Mouse (Mus musculus) limb, embryonic 11.5 days (tissue): ENCODE results near the gene Ypel3. TPM values are rescaled to one million over a fixed set of nuclear protein-coding genes. Genes with fewer than 3 reads are reported as not detected.

ENCODE experiments used
- ATAC-seq: fragments of 200-750 bp; cut with Nextera tagmentation; 2 replicates; pipeline ENCODE4 v1.8.0; 2017; ENCODE audit warnings: low read depth; ENCODE audit not compliant: insufficient number of reproducible peaks, low FRiP score, low TSS enrichment
- DNase-seq: peaks from one replicate; pipeline ENCODE4 v3.0.0-alpha.2; 2015; ENCODE audit warnings: low spot score
- H3K27ac ChIP-seq: fragments of 300-500 bp; sonication (generic); replicated peaks from 2 replicates; pipeline ENCODE4 v1.5.1; 2014; ENCODE audit warnings: low read depth, mild to moderate bottlenecking, low read length
- H3K27me3 ChIP-seq: fragments of 300-500 bp; sonication (generic); 2 replicates; pipeline ENCODE4 v1.6.1; 2014; ENCODE audit warnings: mild to moderate bottlenecking, low read length, mixed read lengths; ENCODE audit not compliant: control insufficient read depth, insufficient read depth
- H3K36me3 ChIP-seq: fragments of 300-500 bp; sonication (generic); 2 replicates; pipeline ENCODE4 v1.6.1; 2014; ENCODE audit warnings: mild to moderate bottlenecking, low read length, moderate library complexity, mixed read lengths; ENCODE audit not compliant: control insufficient read depth, insufficient read depth
- H3K4me1 ChIP-seq: fragments of 300-500 bp; sonication (generic); 2 replicates; pipeline ENCODE4 v1.6.1; 2014; ENCODE audit warnings: low read length, mixed read lengths; ENCODE audit not compliant: control insufficient read depth, insufficient read depth
- H3K4me2 ChIP-seq: fragments of 300-500 bp; sonication (generic); 2 replicates; pipeline ENCODE4 v1.6.1; 2014; ENCODE audit warnings: low read depth, mild to moderate bottlenecking, moderate library complexity; ENCODE audit not compliant: severe bottlenecking
- H3K4me3 ChIP-seq: fragments of 300-500 bp; sonication (generic); 2 replicates; pipeline ENCODE4 v1.5.1; 2014; ENCODE audit warnings: low read depth, low read length
- H3K9ac ChIP-seq: fragments of 300-500 bp; sonication (generic); 2 replicates; pipeline ENCODE4 v1.6.1; 2014; ENCODE audit warnings: mild to moderate bottlenecking, low read length
- H3K9me3 ChIP-seq: fragments of 300-500 bp; sonication (generic); 2 replicates; pipeline ENCODE4 v1.6.1; 2016; ENCODE audit warnings: low read length; ENCODE audit not compliant: control insufficient read depth
- WGBS: fragments of 180-500 bp; shearing (Covaris S2); extraction: QIAGEN DNeasy Blood & Tissue Kit; methylation state at CpG from one replicate; pipeline ENCODE4 v1.1.7; 2014; 5-methylcytosine and 5-hydroxymethylcytosine counted together
- polyA plus RNA-seq: library from polyadenylated mRNA; unstranded; fragments of >200 nt; fragmentation: Nextera tagmentation; extraction: Ambion mirVana; gene quantifications from 2 replicates; pipeline ENCODE4 v1.2.1, GENCODE M21; 2014

Ypel3 gene
- polyA plus RNA-seq, 1 experiment from 2014 or later: 112 TPM

- 10% methylated on average over 9 of the region's 9 CpGs for WGBS
- no peaks in the 10 kb centered on the region for H3K36me3 ChIP-seq
- H3K9ac ChIP-seq: no peak overlapping the region
- DNase-seq: no peak
- no peaks in the 10 kb centered on the region for H3K9me3 ChIP-seq
- no peak overlapping the region for H3K27ac ChIP-seq
- 0 out of 2 replicates have a peak, but pooled peaks cover 3% of the 10 kb centered on the region for H3K4me1 ChIP-seq
- H3K4me3 ChIP-seq: no peak overlapping the region
- peaks cover 22% of the 10 kb centered on the region for H3K27me3 ChIP-seq
- no peak overlapping the region; the same call in 1 of the 2 replicates for H3K4me2 ChIP-seq
- ATAC-seq: no peak
Observed at GRCm38 (mm10) chr7:126822741-126823140, 46.0 kb downstream of the Ypel3 start.

GRCm38 (mm10) chr7:126823202-126823711 lies 46.5 kb downstream of the Ypel3 start:
- ATAC-seq: no peak
- WGBS: 0% methylated on average over 10 of the region's 19 CpGs
- H3K4me2 ChIP-seq: peak overlapping the region; percentile 30
- no peak overlapping the region for H3K4me3 ChIP-seq
- no peaks in the 10 kb centered on the region for H3K36me3 ChIP-seq
- H3K27me3 ChIP-seq: peaks cover 22% of the 10 kb centered on the region
- no peak overlapping the region for H3K27ac ChIP-seq
- no peak overlapping the region for H3K9ac ChIP-seq
- DNase-seq: no peak
- H3K4me1 ChIP-seq: 0 out of 2 replicates have a peak, but pooled peaks cover 3% of the 10 kb centered on the region
- H3K9me3 ChIP-seq: no peaks in the 10 kb centered on the region

GRCm38 (mm10) chr7:126823940-126824339 lies 47.2 kb downstream of the Ypel3 start:
- Histone ChIP-seq H3K4me2 (no peak overlapping the region), H3K4me3 (no peak overlapping the region), H3K9me3 (no peaks in the 10 kb centered on the region), H3K36me3 (no peaks in the 10 kb centered on the region), H3K27me3 (peaks cover 22% of the 10 kb centered on the region), H3K9ac (no peak overlapping the region), H3K4me1 (0 out of 2 replicates have a peak, but pooled peaks cover 3% of the 10 kb centered on the region), H3K27ac (no peak overlapping the region)
- ATAC-seq (no peak), DNase-seq (no peak)
- 11% methylated on average over 10 of the region's 10 CpGs for WGBS

GRCm38 (mm10) chr7:126825403-126825802 lies 48.6 kb downstream of the Ypel3 start:
- H3K9ac ChIP-seq: no peak overlapping the region
- H3K36me3 ChIP-seq: no peaks in the 10 kb centered on the region
- 20% methylated on average over 8 of the region's 8 CpGs for WGBS
- H3K4me1 ChIP-seq: peaks cover 8% of the 10 kb centered on the region; the same call in 1 of the 2 replicates
- peaks cover 22% of the 10 kb centered on the region for H3K27me3 ChIP-seq
- no peak overlapping the region for H3K4me2 ChIP-seq
- ATAC-seq (no peak), DNase-seq (peak; percentile 76)
- no peak overlapping the region for H3K4me3 ChIP-seq
- H3K27ac ChIP-seq: no peak overlapping the region
- no peaks in the 10 kb centered on the region for H3K9me3 ChIP-seq

GRCm38 (mm10) chr7:126825952-126826351 lies 49.2 kb downstream of the Ypel3 start:
- WGBS: 66% methylated on average over 5 of the region's 5 CpGs

More at GRCm38 (mm10) chr7:126825952-126826351, 49.2 kb downstream of the Ypel3 start:
- no peaks in the 10 kb centered on the region for H3K36me3 ChIP-seq
- no peak overlapping the region for H3K9ac ChIP-seq
- DNase-seq: no peak
- H3K4me1 ChIP-seq: peaks cover 8% of the 10 kb centered on the region; the same call in 1 of the 2 replicates
- H3K4me2 ChIP-seq: no peak overlapping the region
- peaks cover 22% of the 10 kb centered on the region for H3K27me3 ChIP-seq
- no peak overlapping the region for H3K4me3 ChIP-seq
- no peak overlapping the region for H3K27ac ChIP-seq
- H3K9me3 ChIP-seq: no peaks in the 10 kb centered on the region
- no peak for ATAC-seq

Other genes starting within 250 kb of the Ypel3 start
- gene Eif3c, start 210.5 kb upstream of the Ypel3 start, polyA plus RNA-seq: 195 and 204 TPM in 2 replicates
- gene Apobr, start 192.0 kb upstream of the Ypel3 start, polyA plus RNA-seq: 0.34 and 0.61 TPM in 2 replicates
- gene Cln3, start 191.1 kb upstream of the Ypel3 start, polyA plus RNA-seq: 27.9 and 33.6 TPM in 2 replicates
- not detected in 2 replicates for gene Il27, start 182.0 kb upstream of the Ypel3 start, polyA plus RNA-seq
- 0.31 and 1.3 TPM in 2 replicates for gene Nupr1, start 146.1 kb upstream of the Ypel3 start, polyA plus RNA-seq
- 61.9 and 65.6 TPM in 2 replicates for gene Sgf29, start 127.6 kb upstream of the Ypel3 start, polyA plus RNA-seq
- gene Sult1a1, start 100.5 kb upstream of the Ypel3 start, polyA plus RNA-seq: 0.23 and 0.47 TPM in 2 replicates
- gene Bola2, start 81.6 kb upstream of the Ypel3 start, polyA plus RNA-seq: 152 and 160 TPM in 2 replicates
- 8.8 and 9.3 TPM in 2 replicates for gene Slx1b, start 81.2 kb upstream of the Ypel3 start, polyA plus RNA-seq
- 35.9 and 37.7 TPM in 2 replicates for gene Coro1a, start 69.2 kb upstream of the Ypel3 start, polyA plus RNA-seq
- gene Mapk3, start 17.4 kb upstream of the Ypel3 start, polyA plus RNA-seq: 35.4 and 37.4 TPM in 2 replicates
- 1.7 and 2.4 TPM in 2 replicates for gene Gdpd3, start 10.6 kb upstream of the Ypel3 start, polyA plus RNA-seq
- gene Tbx6, start 4.5 kb downstream of the Ypel3 start, polyA plus RNA-seq: 0.45 and 0.67 TPM in 2 replicates
- gene Ppp4c, start 15.5 kb downstream of the Ypel3 start, polyA plus RNA-seq: 400 and 426 TPM in 2 replicates
- gene Fam57b, start 20.7 kb downstream of the Ypel3 start, polyA plus RNA-seq: not detected in 2 replicates
- gene 4930451I11Rik, start 54.7 kb downstream of the Ypel3 start, polyA plus RNA-seq: not detected in 2 replicates
- 0.85 and 1.5 TPM in 2 replicates for gene Doc2a, start 70.5 kb downstream of the Ypel3 start, polyA plus RNA-seq
- 25.9 and 29.4 TPM in 2 replicates for gene Hirip3, start 85.0 kb downstream of the Ypel3 start, polyA plus RNA-seq
- 117 and 118 TPM in 2 replicates for gene Ino80e, start 85.4 kb downstream of the Ypel3 start, polyA plus RNA-seq
- 30.4 and 31.6 TPM in 2 replicates for gene Taok2, start 107.7 kb downstream of the Ypel3 start, polyA plus RNA-seq
- gene Tmem219, start 146.0 kb downstream of the Ypel3 start, polyA plus RNA-seq: 14.1 and 16.5 TPM in 2 replicates
- 16.7 and 17.5 TPM in 2 replicates for gene Kctd13, start 151.9 kb downstream of the Ypel3 start, polyA plus RNA-seq
- gene Asphd1, start 172.6 kb downstream of the Ypel3 start, polyA plus RNA-seq: 0.32 TPM in 1 of 2 replicates, not detected in the other
- 0.16 and 0.26 TPM in 2 replicates for gene Sez6l2, start 173.6 kb downstream of the Ypel3 start, polyA plus RNA-seq
- 63.7 and 68.7 TPM in 2 replicates for gene Cdipt, start 199.0 kb downstream of the Ypel3 start, polyA plus RNA-seq
- gene Cdiptos, start 199.1 kb downstream of the Ypel3 start, polyA plus RNA-seq: 1.2 and 1.5 TPM in 2 replicates
- 2.3 and 3.0 TPM in 2 replicates for gene Mvp, start 237.7 kb downstream of the Ypel3 start, polyA plus RNA-seq
- gene Pagr1b, start 239.5 kb downstream of the Ypel3 start, polyA plus RNA-seq: not detected in 2 replicates
- gene Pagr1a, start 240.4 kb downstream of the Ypel3 start, polyA plus RNA-seq: 59.5 and 88.7 TPM in 2 replicates
- gene Gm42742, start 244.1 kb downstream of the Ypel3 start, polyA plus RNA-seq: 26.2 and 66.8 TPM in 2 replicates
- gene Prrt2, start 244.3 kb downstream of the Ypel3 start, polyA plus RNA-seq: 7.7 and 9.2 TPM in 2 replicates